Mouse (Mus musculus) MEL (cell line): ENCODE results near the gene Tarsl2. TPM values are rescaled to one million over a fixed set of nuclear protein-coding genes. Genes with fewer than 3 reads are reported as not detected.

Experiments used
- DNase-seq: peaks from one replicate; pipeline ENCODE4 v3.0.0; 2011; ENCODE audit warnings: low read depth, low spot score
- H3K27ac ChIP-seq: 2 replicates; pipeline ENCODE4 v1.5.1; 2012; ENCODE audit warnings: low read depth, mild to moderate bottlenecking, control low read depth, low read length, moderate library complexity; ENCODE audit not compliant: control insufficient read depth
- H3K27me3 ChIP-seq, 2 experiments: fragments of 150-350 bp in 1 of 2; sonication (generic) in 1 of 2; 2 replicates each; pipeline ENCODE4 v1.6.1; 2012; ENCODE audit warnings: low read length in 2 of 2, mild to moderate bottlenecking in 2 of 2, improper control_type of control experiment in 1 of 2, moderate library complexity in 1 of 2; ENCODE audit not compliant: insufficient read depth in 2 of 2, control insufficient read depth in 1 of 2
- H3K36me3 ChIP-seq, 2 experiments: 2 replicates each; pipeline ENCODE4 v1.6.1; 2012 to 2014; ENCODE audit warnings: low read length in 2 of 2, improper control_type of control experiment in 1 of 2, inconsistent platforms in 1 of 2, mild to moderate bottlenecking in 1 of 2; ENCODE audit not compliant: insufficient read depth in 2 of 2, control insufficient read depth in 1 of 2
- H3K4me1 ChIP-seq, 2 experiments: fragments of 150-350 bp in 1 of 2; sonication (generic) in 1 of 2; 2 replicates each; pipeline ENCODE4 v1.6.1; 2012; ENCODE audit warnings: low read length in 2 of 2, improper control_type of control experiment in 1 of 2, mild to moderate bottlenecking in 1 of 2; ENCODE audit not compliant: insufficient read depth in 2 of 2, control insufficient read depth in 1 of 2
- H3K4me3 ChIP-seq, 2 experiments: fragments of 150-350 bp in 1 of 2; sonication (generic) in 1 of 2; 2 replicates each; pipeline ENCODE4 v1.5.1; 2012; ENCODE audit warnings: low read depth in 2 of 2, low read length in 2 of 2, mild to moderate bottlenecking in 2 of 2, moderate library complexity in 2 of 2, control low read depth in 1 of 2, improper control_type of control experiment in 1 of 2; ENCODE audit not compliant: control insufficient read depth in 1 of 2, insufficient read depth in 1 of 2
- H3K79me2 ChIP-seq: 2 replicates; pipeline ENCODE4 v1.6.1; 2012; ENCODE audit warnings: mild to moderate bottlenecking, low read length, moderate library complexity; ENCODE audit not compliant: control insufficient read depth, poor library complexity, insufficient read depth
- H3K9ac ChIP-seq: 2 replicates; pipeline ENCODE4 v1.6.1; 2012; ENCODE audit warnings: low read depth, mild to moderate bottlenecking, control low read depth, low read length, moderate library complexity; ENCODE audit not compliant: control insufficient read depth, poor library complexity, severe bottlenecking
- H3K9me3 ChIP-seq: fragments of 150-350 bp; sonication (generic); replicated peaks from 2 replicates; pipeline ENCODE4 v1.6.1; 2012; ENCODE audit warnings: mild to moderate bottlenecking, low read length, improper control_type of control experiment, moderate library complexity; ENCODE audit not compliant: insufficient read depth
- GABPA ChIP-seq: IDR thresholded peaks from 2 replicates; pipeline ENCODE4 v1.6.1; 2012; ENCODE audit warnings: low read depth, mild to moderate bottlenecking, inconsistent platforms, low read length, improper control_type of control experiment, moderate library complexity
- GATA1 ChIP-seq: IDR thresholded peaks from 2 replicates; pipeline ENCODE4 v1.6.1; 2011; ENCODE audit warnings: low read depth, low read length, improper control_type of control experiment
- JUND ChIP-seq: IDR thresholded peaks from 2 replicates; pipeline ENCODE4 v1.6.1; 2011; ENCODE audit warnings: low read depth, mild to moderate bottlenecking, improper control_type of control experiment, low read length
- KAT2A ChIP-seq: conservative IDR thresholded peaks from 2 replicates; pipeline ENCODE4 v1.6.1; 2012; ENCODE audit warnings: low read depth, low read length, improper control_type of control experiment, inconsistent platforms
- MAZ ChIP-seq: IDR thresholded peaks from 2 replicates; pipeline ENCODE4 v1.6.1; 2012; ENCODE audit warnings: low read depth, mild to moderate bottlenecking, inconsistent platforms, low read length, improper control_type of control experiment
- MXI1 ChIP-seq: IDR thresholded peaks from 2 replicates; pipeline ENCODE4 v1.6.1; 2011; ENCODE audit warnings: mild to moderate bottlenecking, low read depth, low read length, improper control_type of control experiment
- MYB ChIP-seq: IDR thresholded peaks from 2 replicates; pipeline ENCODE4 v1.6.1; 2011; ENCODE audit warnings: mild to moderate bottlenecking, low read depth, low read length, improper control_type of control experiment
- POLR2AphosphoS2 ChIP-seq: IDR thresholded peaks from 2 replicates; pipeline ENCODE4 v1.6.1; 2011; ENCODE audit warnings: low read length, improper control_type of control experiment
- POLR2AphosphoS5 ChIP-seq: IDR thresholded peaks from 2 replicates; pipeline ENCODE4 v1.6.1; 2012; ENCODE audit warnings: low read depth, borderline replicate concordance, mild to moderate bottlenecking, inconsistent platforms, low read length, moderate library complexity, mixed read lengths
- SIN3A ChIP-seq: IDR thresholded peaks from 2 replicates; pipeline ENCODE4 v1.6.1; 2012; ENCODE audit warnings: low read length, improper control_type of control experiment, inconsistent platforms
- TBP ChIP-seq: IDR thresholded peaks from 2 replicates; pipeline ENCODE4 v1.8.0; 2011; ENCODE audit warnings: low read depth, low read length, improper control_type of control experiment
- UBTF ChIP-seq: IDR thresholded peaks from 2 replicates; pipeline ENCODE4 v1.6.1; 2012; ENCODE audit warnings: low read depth, mild to moderate bottlenecking, inconsistent platforms, low read length, improper control_type of control experiment, moderate library complexity, borderline replicate concordance; ENCODE audit not compliant: insufficient read depth
- USF1 ChIP-seq: IDR thresholded peaks from 2 replicates; pipeline ENCODE4 v1.6.1; 2014; ENCODE audit warnings: low read depth, mild to moderate bottlenecking, inconsistent platforms, low read length, improper control_type of control experiment, moderate library complexity
- ZKSCAN1 ChIP-seq: IDR thresholded peaks from 2 replicates; pipeline ENCODE4 v1.6.1; 2012; ENCODE audit warnings: low read depth, mild to moderate bottlenecking, inconsistent platforms, low read length, improper control_type of control experiment, moderate library complexity
- polyA plus RNA-seq, 2 experiments: library from polyadenylated mRNA; stranded (reverse) in 1 of 2; unstranded in 1 of 2; fragments of >175 nt in 1 of 2; fragments of >200 nt in 1 of 2; gene quantifications; 2 replicates each; pipeline versions ENCODE4 v1.2.1 to v1.2.4; 2012; ENCODE audit warnings: low replicate concordance in 2 of 2, low read depth in 1 of 2; ENCODE audit not compliant: insufficient read length in 2 of 2, insufficient read depth in 1 of 2, missing spikeins in 1 of 2
- total RNA-seq: library from RNA; depleted of rRNA; stranded (reverse); fragments of 300-350 nt; gene quantifications from 2 replicates; pipeline ENCODE4 v1.2.3, GENCODE M21; 2012

Tarsl2 gene
- total and polyA plus RNA-seq, 3 experiments, result 18.7 to 26.3 TPM; not detected in 1

- no peak for DNase-seq
- peaks cover 4 to 14% of the 10 kb centered on the region in 2 experiments for H3K4me1 ChIP-seq
- H3K36me3 ChIP-seq, result peaks cover 0 to 13% of the 10 kb centered on the region in 2 experiments; a peak in 2 of 4 replicates
- no peak overlapping the region for H3K4me3 ChIP-seq
- no peaks in the 10 kb centered on the region for H3K27me3 ChIP-seq
- H3K27ac ChIP-seq, result no peak overlapping the region
- H3K79me2 ChIP-seq, result no peaks in the 10 kb centered on the region
- TF ChIP-seq USF1, result no peak
- H3K9ac ChIP-seq, result no peak overlapping the region
- no peaks in the 10 kb centered on the region for H3K9me3 ChIP-seq
These were observed 8.3 kb upstream of the Tarsl2 start for GRCm38 (mm10) chr7:65636356-65636880.

GRCm38 (mm10) chr7:65638170-65638770 lies 6.4 kb upstream of the Tarsl2 start:
- H3K9me3 ChIP-seq, result no peaks in the 10 kb centered on the region
- no peak overlapping the region for H3K27ac ChIP-seq
- no peaks in the 10 kb centered on the region for H3K79me2 ChIP-seq
- DNase-seq, result no peak
- TF ChIP-seq ZKSCAN1, result no peak
- no peak for TF ChIP-seq MAZ
- no peak for TF ChIP-seq POLR2AphosphoS2
- no peak for TF ChIP-seq JUND
- no peak for TF ChIP-seq MYB
- TF ChIP-seq GATA1, result no peak
- TF ChIP-seq UBTF, result no peak
- no peak for TF ChIP-seq TBP
- no peak for TF ChIP-seq SIN3A
- no peak for TF ChIP-seq GABPA
- TF ChIP-seq POLR2AphosphoS5, result no peak
- no peak for TF ChIP-seq MXI1
- TF ChIP-seq KAT2A, result no peak
- no peak overlapping the region for H3K4me3 ChIP-seq
- peaks cover 7 to 24% of the 10 kb centered on the region in 2 experiments for H3K4me1 ChIP-seq
- H3K36me3 ChIP-seq, result peaks cover 0 to 18% of the 10 kb centered on the region in 2 experiments; a peak in 2 of 4 replicates
- no peak overlapping the region for H3K9ac ChIP-seq
- H3K27me3 ChIP-seq, result no peaks in the 10 kb centered on the region
